Mouse (Mus musculus) stomach, embryonic 16.5 days (tissue): ENCODE results near the gene Crtam. TPM values are rescaled to one million over a fixed set of nuclear protein-coding genes. Genes with fewer than 3 reads are reported as not detected.

Experiments
- ATAC-seq: fragments of 200-750 bp; cut with Nextera tagmentation; 2 replicates; pipeline ENCODE4 v1.8.0; 2017; ENCODE audit warnings: moderate number of reproducible peaks, moderate TSS enrichment; ENCODE audit not compliant: insufficient read depth, low FRiP score
- H3K27ac ChIP-seq: fragments of 300-500 bp; sonication (generic); 2 replicates; pipeline ENCODE4 v1.5.1; 2014; ENCODE audit warnings: low read length
- H3K27me3 ChIP-seq: fragments of 300-500 bp; sonication (generic); 2 replicates; pipeline ENCODE4 v1.6.1; 2014; ENCODE audit warnings: low read length, control low read depth, mixed read lengths; ENCODE audit not compliant: control insufficient read depth, insufficient read depth
- H3K36me3 ChIP-seq: fragments of 300-500 bp; sonication (generic); 2 replicates; pipeline ENCODE4 v1.6.1; 2014; ENCODE audit warnings: low read length; ENCODE audit not compliant: control insufficient read depth, insufficient read depth
- H3K4me1 ChIP-seq: fragments of 300-500 bp; sonication (generic); 2 replicates; pipeline ENCODE4 v1.6.1; 2014; ENCODE audit warnings: low read length, control low read depth, mixed read lengths; ENCODE audit not compliant: control insufficient read depth, insufficient read depth
- H3K4me2 ChIP-seq: fragments of 300-500 bp; sonication (generic); 2 replicates; pipeline ENCODE4 v1.6.1; 2014; ENCODE audit warnings: low read depth, low read length, mixed read lengths
- H3K4me3 ChIP-seq: fragments of 300-500 bp; sonication (generic); replicated peaks from 2 replicates; pipeline ENCODE4 v1.5.1; 2014; ENCODE audit warnings: mild to moderate bottlenecking, low read length
- H3K9ac ChIP-seq: fragments of 300-500 bp; sonication (generic); 2 replicates; pipeline ENCODE4 v1.6.1; 2014; ENCODE audit warnings: low read length
- H3K9me3 ChIP-seq: fragments of 300-500 bp; sonication (generic); replicated peaks from 2 replicates; pipeline ENCODE4 v1.6.1; 2016; ENCODE audit warnings: low read length, control low read depth; ENCODE audit not compliant: control insufficient read depth
- WGBS: fragments of 180-500 bp; shearing (Covaris S2); extraction: QIAGEN DNeasy Blood & Tissue Kit; methylation state at CpG from one replicate; pipeline ENCODE4 v1.1.7; 2014; 5-methylcytosine and 5-hydroxymethylcytosine counted together
- polyA plus RNA-seq: library from polyadenylated mRNA; unstranded; fragments of >200 nt; fragmentation: Nextera tagmentation; extraction: Ambion mirVana; gene quantifications from 2 replicates; pipeline ENCODE4 v1.2.1, GENCODE M21; 2015

Crtam gene
- polyA plus RNA-seq: 0.06 TPM in 1 of 2 replicates, not detected in the other

DNA sequence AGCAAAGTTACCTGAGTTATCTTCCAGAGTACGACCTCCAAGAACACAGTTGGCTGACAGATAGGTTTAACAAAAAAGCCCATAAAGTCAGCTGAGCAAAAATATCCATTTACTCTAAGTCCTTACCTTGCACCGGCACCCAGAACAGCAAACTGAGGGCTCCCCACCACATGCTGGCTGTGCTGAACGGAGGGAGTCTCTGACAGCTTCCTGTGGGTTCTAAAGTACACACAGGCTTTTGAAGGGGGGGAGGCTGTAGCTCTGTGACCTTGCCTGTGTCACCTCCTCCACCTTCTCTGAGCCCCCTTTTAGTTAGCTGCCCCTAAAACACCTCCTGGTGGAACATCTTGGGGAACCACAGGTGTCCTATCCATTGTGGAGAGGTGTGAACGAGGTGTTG is at the start of gene Crtam:
Gene Crtam (minus strand): TSS at position 214 of the 400 bp plus-strand sequence.
- no peaks in the 10 kb centered on the region for H3K9me3 ChIP-seq
- H3K4me3 ChIP-seq: no peak within 1 kb of the TSS
- no peak within 1 kb of the TSS for H3K4me2 ChIP-seq
- no peak within 1 kb of the TSS for H3K27ac ChIP-seq
- H3K4me1 ChIP-seq: no peaks in the 10 kb centered on the region
- WGBS: 38% methylated on average over 4 of the region's 4 CpGs
- H3K9ac ChIP-seq: no peak within 1 kb of the TSS
- no peak for ATAC-seq
- H3K36me3 ChIP-seq: no peaks in the 10 kb centered on the region
- no peaks in the 10 kb centered on the region for H3K27me3 ChIP-seq

GRCm38 (mm10) chr9:41054166-41054565 is 49.7 kb upstream of the Crtam start:
- no peaks in the 10 kb centered on the region for H3K27me3 ChIP-seq
- ATAC-seq: no peak
- H3K36me3 ChIP-seq: no peaks in the 10 kb centered on the region
- no peak overlapping the region for H3K4me2 ChIP-seq
- H3K4me1 ChIP-seq: no peaks in the 10 kb centered on the region
- no peak overlapping the region for H3K27ac ChIP-seq
- H3K9me3 ChIP-seq: no peaks in the 10 kb centered on the region
- no peak overlapping the region for H3K4me3 ChIP-seq
- H3K9ac ChIP-seq: no peak overlapping the region
- 84% methylated on average over 9 of the region's 9 CpGs for WGBS

DNA sequence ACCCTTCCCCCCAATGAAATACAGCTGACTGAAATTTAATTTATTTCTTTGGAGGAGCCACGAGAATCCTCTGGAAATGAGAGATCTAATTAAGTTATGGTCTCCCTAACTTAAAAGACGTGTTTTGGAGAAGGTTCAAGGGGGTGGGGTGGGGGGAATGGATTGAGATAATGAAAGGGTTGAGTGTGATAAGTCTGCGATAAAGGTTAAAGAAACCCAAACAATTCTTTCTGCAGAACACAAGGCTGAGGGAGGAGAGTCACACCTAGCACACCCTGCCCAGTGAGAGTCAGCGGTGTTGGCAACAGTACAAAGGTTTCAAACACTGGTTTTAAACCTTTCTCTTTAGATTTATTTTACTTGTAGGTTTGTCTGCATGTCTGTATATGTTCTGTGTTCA is 49.0 kb upstream of the Crtam start:
- H3K9ac ChIP-seq: no peak overlapping the region
- WGBS: 54% methylated on average over 4 of the region's 4 CpGs

DNA sequence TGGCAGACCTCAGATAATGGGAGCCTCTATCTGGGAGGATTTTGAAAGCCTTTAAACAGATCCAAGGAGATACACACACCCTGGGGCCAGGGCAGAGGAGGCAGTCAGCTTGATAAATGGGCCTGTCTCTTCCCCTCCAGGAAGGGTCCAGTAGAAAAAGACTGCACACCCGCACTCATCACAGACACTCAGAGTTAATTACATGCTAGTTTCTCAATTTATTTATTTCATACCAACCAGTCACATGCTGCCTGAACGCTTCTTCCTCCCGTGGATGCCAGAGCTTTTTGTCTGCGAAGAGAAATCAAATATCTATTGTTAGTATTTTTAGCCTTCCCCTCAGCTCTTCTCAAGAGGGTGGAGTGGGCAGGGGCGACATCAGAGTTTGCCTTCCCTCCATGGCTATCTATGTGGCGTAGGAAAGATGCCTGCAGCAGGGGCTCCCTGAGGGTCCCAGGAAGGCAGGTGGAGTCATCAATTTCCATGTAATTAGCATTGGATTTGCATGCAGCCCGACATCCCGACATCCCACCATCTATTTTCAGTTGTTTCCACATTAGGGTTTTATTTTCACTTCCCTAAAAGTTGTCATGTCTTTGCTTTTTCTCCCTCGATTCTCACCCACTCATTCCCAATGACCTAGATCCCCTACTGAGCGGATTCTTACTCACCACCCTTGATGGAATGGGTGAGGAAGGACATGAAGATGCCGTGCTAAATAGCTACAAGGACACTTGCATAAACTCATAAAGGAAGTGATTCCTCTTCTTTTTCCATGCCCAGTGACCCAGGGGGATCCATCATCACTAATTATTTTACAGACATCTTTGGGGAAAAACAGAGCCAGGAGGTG is 46.9 kb upstream of the Crtam start:
- H3K27me3 ChIP-seq: no peaks in the 10 kb centered on the region
- WGBS: 43% methylated on average over 11 of the region's 11 CpGs
- H3K9me3 ChIP-seq: no peaks in the 10 kb centered on the region
- H3K9ac ChIP-seq: no peak overlapping the region
- no peak for ATAC-seq
- H3K27ac ChIP-seq: no peak overlapping the region
- H3K4me3 ChIP-seq: no peak overlapping the region
- H3K36me3 ChIP-seq: no peaks in the 10 kb centered on the region
- no peak overlapping the region for H3K4me2 ChIP-seq
- H3K4me1 ChIP-seq: no peaks in the 10 kb centered on the region

More for the DNA sequence above, 49.0 kb upstream of the Crtam start:
- no peak overlapping the region for H3K4me3 ChIP-seq
- H3K4me2 ChIP-seq: no peak overlapping the region
- H3K27ac ChIP-seq: no peak overlapping the region
- H3K27me3 ChIP-seq: no peaks in the 10 kb centered on the region
- no peaks in the 10 kb centered on the region for H3K36me3 ChIP-seq
- no peaks in the 10 kb centered on the region for H3K9me3 ChIP-seq
- no peaks in the 10 kb centered on the region for H3K4me1 ChIP-seq
- ATAC-seq: no peak

DNA sequence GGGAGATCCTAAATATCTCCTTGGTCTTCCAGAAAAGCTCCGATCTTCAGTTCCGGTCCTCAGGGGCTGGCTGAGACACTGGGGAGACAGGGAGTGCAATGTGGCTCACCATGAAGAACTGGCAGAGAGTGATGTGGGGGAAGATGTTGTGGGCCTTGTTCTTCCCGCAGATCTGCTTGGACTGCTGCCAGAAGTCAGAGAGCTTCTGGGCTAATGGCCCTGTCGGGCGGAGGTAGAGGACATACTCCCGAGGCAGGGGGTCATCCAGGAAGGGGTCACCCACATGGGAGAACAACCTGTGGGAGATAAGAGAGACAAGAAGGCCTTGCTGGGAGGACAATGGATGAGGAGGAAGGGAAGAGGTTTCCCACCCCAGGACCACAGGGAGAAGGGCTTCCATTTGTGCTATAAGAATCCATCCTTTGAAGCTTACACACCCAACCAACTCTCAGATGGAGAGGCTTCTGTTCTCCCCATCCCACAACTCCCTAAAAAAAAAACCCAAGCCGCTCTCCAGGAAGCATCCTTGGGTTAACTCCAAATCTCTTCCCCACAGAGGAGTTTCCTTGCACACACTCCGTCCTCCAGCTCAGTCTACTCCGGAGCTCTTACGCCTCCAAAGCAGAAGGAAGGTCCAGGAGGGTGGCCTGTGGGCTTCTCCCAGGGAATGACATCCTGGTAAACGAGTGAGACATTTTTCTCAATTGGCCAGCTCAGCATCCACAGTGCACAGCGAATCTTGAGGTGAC is 46.1 kb upstream of the Crtam start:
- Histone ChIP-seq H3K4me1 (no peaks in the 10 kb centered on the region), H3K9me3 (no peaks in the 10 kb centered on the region), H3K9ac (no peak overlapping the region), H3K27ac (no peak overlapping the region), H3K4me3 (no peak overlapping the region), H3K36me3 (no peaks in the 10 kb centered on the region), H3K27me3 (no peaks in the 10 kb centered on the region), H3K4me2 (no peak overlapping the region)
- WGBS: 52% methylated on average over 12 of the region's 12 CpGs
- ATAC-seq: no peak

GRCm38 (mm10) chr9:41049282-41049681 is 44.9 kb upstream of the Crtam start:
- no peak for ATAC-seq
- WGBS: 76% methylated on average over 7 of the region's 7 CpGs

GRCm38 (mm10) chr9:41048820-41049219 is 44.4 kb upstream of the Crtam start:
- Histone ChIP-seq H3K4me3 (no peak overlapping the region), H3K27me3 (no peaks in the 10 kb centered on the region), H3K4me1 (no peaks in the 10 kb centered on the region), H3K36me3 (no peaks in the 10 kb centered on the region), H3K27ac (no peak overlapping the region), H3K9me3 (no peaks in the 10 kb centered on the region), H3K9ac (no peak overlapping the region), H3K4me2 (no peak overlapping the region)
- WGBS: 83% methylated on average over 3 of the region's 3 CpGs
- ATAC-seq: no peak

More at GRCm38 (mm10) chr9:41049282-41049681, 44.9 kb upstream of the Crtam start:
- H3K4me2 ChIP-seq: no peak overlapping the region
- no peaks in the 10 kb centered on the region for H3K9me3 ChIP-seq
- no peak overlapping the region for H3K4me3 ChIP-seq
- no peak overlapping the region for H3K27ac ChIP-seq
- no peaks in the 10 kb centered on the region for H3K27me3 ChIP-seq
- no peaks in the 10 kb centered on the region for H3K36me3 ChIP-seq
- H3K9ac ChIP-seq: no peak overlapping the region
- H3K4me1 ChIP-seq: no peaks in the 10 kb centered on the region

DNA sequence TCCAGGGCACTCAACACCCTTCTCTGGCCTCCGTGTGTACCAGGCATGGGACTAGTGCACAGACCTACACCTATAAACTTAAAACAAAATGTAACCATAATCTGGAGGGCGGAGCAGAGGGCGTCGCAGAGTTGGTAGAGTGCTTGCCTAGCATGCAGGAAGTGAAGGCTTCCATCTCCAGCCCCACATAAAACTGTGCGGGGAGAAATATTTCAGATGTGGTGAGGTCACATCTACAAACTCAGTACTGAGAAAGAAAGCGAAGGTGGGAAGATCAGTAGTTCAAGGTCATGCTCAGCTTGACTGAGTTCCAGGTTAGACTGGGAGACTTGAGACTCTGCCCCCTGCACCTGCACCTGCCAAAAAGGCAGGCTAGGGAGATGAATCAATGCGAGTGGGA is 43.8 kb upstream of the Crtam start:
- Histone ChIP-seq H3K4me1 (no peaks in the 10 kb centered on the region), H3K4me3 (no peak overlapping the region), H3K9me3 (no peaks in the 10 kb centered on the region), H3K27ac (no peak overlapping the region), H3K4me2 (no peak overlapping the region), H3K36me3 (no peaks in the 10 kb centered on the region), H3K27me3 (no peaks in the 10 kb centered on the region), H3K9ac (no peak overlapping the region)
- no peak for ATAC-seq
- 91% methylated on average over 7 of the region's 7 CpGs for WGBS

GRCm38 (mm10) chr9:41047654-41048053 is 43.2 kb upstream of the Crtam start:
- no peak for ATAC-seq
- Histone ChIP-seq H3K4me2 (no peak overlapping the region), H3K9ac (no peak overlapping the region), H3K27me3 (no peaks in the 10 kb centered on the region), H3K4me3 (no peak overlapping the region), H3K36me3 (no peaks in the 10 kb centered on the region), H3K9me3 (no peaks in the 10 kb centered on the region), H3K27ac (no peak overlapping the region), H3K4me1 (no peaks in the 10 kb centered on the region)
- 70% methylated on average over 2 of the region's 2 CpGs for WGBS
